Comparison of ENCODE assay signal across 10 mouse cellular contexts in the genomic region with DNA sequence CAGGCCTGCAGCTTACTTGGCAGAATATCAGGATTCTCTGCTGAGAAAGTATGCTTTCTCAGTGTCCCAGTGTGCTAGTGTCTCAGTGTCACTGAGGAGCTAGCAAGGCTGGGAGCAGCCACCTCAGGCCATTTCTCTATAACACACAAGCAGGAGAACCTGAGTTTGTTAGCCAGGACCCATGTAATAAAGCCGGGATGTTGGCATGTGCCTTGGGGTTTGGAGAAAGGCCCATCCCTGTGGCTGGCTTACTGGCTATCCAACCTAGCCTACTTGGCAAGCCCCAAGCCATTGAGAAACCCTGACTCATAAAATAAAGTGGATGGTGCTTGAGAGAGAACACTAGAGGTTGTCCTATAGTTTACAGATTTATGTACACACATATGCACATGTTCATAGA.
DNase-seq lines count a peak whose midpoint lies in the region.
"Had no signal": no experiment of that assay in that cellular context is flagged by ENCODE, and none has a peak within 500 bp of the region (broad histone marks: within the 10 kb centered on the region; RNA-seq: fewer than 3 reads in every experiment).

No protein-coding gene starts in this region.

- peak; percentile 42 to 45 for DNase-seq in cerebellum, postnatal 14 days
- DNase-seq in cerebellum, adult 9-10 months: no peak
- DNase-seq in kidney, postnatal 10 days: peak; percentile 4
- no peak for DNase-seq in kidney, postnatal 4 days
- peak; percentile 89 for DNase-seq in NIH3T3 (ENCODE audit: low read depth)
- DNase-seq in fibroblast of lung, adult 2 months (ENCODE audit: low read depth): peak; percentile 94
- DNase-seq in kidney, adult 9 months: no peak
- DNase-seq: heart, postnatal 4 days; kidney, adult 11 months; retina, postnatal 1 day had no signal

Comparison
In these comparisons a context has a peak if more than half of its experiments do, and no peak if none do; other contexts are left out.
1. DNase-seq: peak in cerebellum, postnatal 14 days (2 of 2), kidney, postnatal 10 days (single experiment), NIH3T3 (single experiment) and fibroblast of lung, adult 2 months (single experiment); none in cerebellum, adult 9-10 months (single experiment), kidney, postnatal 4 days (0 of 2) and kidney, adult 9 months (single experiment).